Comparison of ENCODE assay signal across 16 mouse cellular contexts in genomic region chr16:46120020-46120419, GRCm38 (mm10). TPM values are rescaled to one million over a fixed set of nuclear protein-coding genes. Genes with fewer than 3 reads are reported as not detected.
A peak's percentile ranks its signal among the peaks of the same experiment; 100 is the strongest.
DNase-seq lines count a peak whose midpoint lies in the region; ATAC-seq and TF ChIP-seq lines count a peak whose summit lies in the region.
"Had no signal": no experiment of that assay in that cellular context is flagged by ENCODE, and none has a peak within 500 bp of the region (broad histone marks: within the 10 kb centered on the region; RNA-seq: fewer than 3 reads in every experiment).

TSS of gene Cd96 (minus strand) at chr16:46120251.

- peak; percentile 40; the same call in 1 of the 2 replicates for ATAC-seq in forebrain, postnatal 0 days
- ATAC-seq in forebrain, embryonic 13.5 days = no peak
- no peak for ATAC-seq in forebrain, embryonic 15.5 days (replicated peaks)

- H3K4me3 ChIP-seq in forebrain, postnatal 0 days (ENCODE audit: low read depth, low read length) = no peak within 1 kb of the TSS
- H3K4me3 ChIP-seq in forebrain, embryonic 13.5 days = no peak within 1 kb of the TSS
- H3K4me3 ChIP-seq in spleen, adult 2 months (ENCODE audit: extremely low read depth, insufficient read depth, insufficient read length) = peak within 1 kb of the TSS; percentile 32
- H3K4me3 ChIP-seq in forebrain, embryonic 15.5 days = no peak within 1 kb of the TSS
- H3K4me3 ChIP-seq: hindbrain, embryonic 10.5 days had no signal

- peak; percentile 20; the same call in 1 of the 2 replicates for TF ChIP-seq POLR2A in spleen, adult 2 months (IDR thresholded peaks at IDR 0.05; ENCODE audit: low read depth, low read length)

- H3K27ac ChIP-seq in forebrain, postnatal 0 days (ENCODE audit: low read depth, low read length) = peak within 1 kb of the TSS; percentile 41; the same call in 1 of the 2 replicates
- no peak within 1 kb of the TSS for H3K27ac ChIP-seq in forebrain, embryonic 13.5 days
- peak within 1 kb of the TSS; percentile 65 for H3K27ac ChIP-seq in spleen, adult 2 months (ENCODE audit: insufficient read depth, low read length)
- H3K27ac ChIP-seq in forebrain, embryonic 15.5 days (replicated peaks) = no peak within 1 kb of the TSS
- H3K27ac ChIP-seq: hindbrain, embryonic 10.5 days; stomach, postnatal 0 days had no signal

- no peaks in the 10 kb centered on the region for H3K27me3 ChIP-seq in forebrain, postnatal 0 days (ENCODE audit: insufficient read depth, low read length)
- no peaks in the 10 kb centered on the region for H3K27me3 ChIP-seq in forebrain, embryonic 13.5 days
- no peaks in the 10 kb centered on the region for H3K27me3 ChIP-seq in spleen, adult 2 months (ENCODE audit: control insufficient read depth, insufficient read depth, low read length)
- no peaks in the 10 kb centered on the region for H3K27me3 ChIP-seq in forebrain, embryonic 15.5 days

- no peak within 1 kb of the TSS for H3K9ac ChIP-seq in forebrain, postnatal 0 days
- no peak within 1 kb of the TSS for H3K9ac ChIP-seq in forebrain, embryonic 13.5 days
- H3K9ac ChIP-seq in forebrain, embryonic 15.5 days (replicated peaks) = no peak within 1 kb of the TSS

- H3K4me2 ChIP-seq in forebrain, postnatal 0 days (ENCODE audit: low read depth) = peak within 1 kb of the TSS; percentile 4; the same call in 1 of the 2 replicates
- H3K4me2 ChIP-seq in forebrain, embryonic 13.5 days = no peak within 1 kb of the TSS
- no peak within 1 kb of the TSS for H3K4me2 ChIP-seq in forebrain, embryonic 15.5 days (replicated peaks)

- WGBS in forebrain, postnatal 0 days = 56% methylated on average over 10 of the region's 10 CpGs
- 64% methylated on average over 10 of the region's 10 CpGs for WGBS in forebrain, embryonic 13.5 days
- 7% methylated on average over 10 of the region's 10 CpGs for WGBS in spleen, adult 2 months
- WGBS in forebrain, embryonic 15.5 days = 68% methylated on average over 10 of the region's 10 CpGs

- H3K9me3 ChIP-seq in forebrain, postnatal 0 days (ENCODE audit: low read length) = no peaks in the 10 kb centered on the region
- no peaks in the 10 kb centered on the region for H3K9me3 ChIP-seq in forebrain, embryonic 13.5 days (replicated peaks)
- H3K9me3 ChIP-seq in forebrain, embryonic 15.5 days = no peaks in the 10 kb centered on the region
- H3K9me3 ChIP-seq: hindbrain, embryonic 10.5 days had no signal

- no peaks in the 10 kb centered on the region for H3K36me3 ChIP-seq in forebrain, postnatal 0 days (ENCODE audit: insufficient read depth)
- H3K36me3 ChIP-seq in forebrain, embryonic 13.5 days (ENCODE audit: poor library complexity, severe bottlenecking) = no peaks in the 10 kb centered on the region
- H3K36me3 ChIP-seq in spleen, adult 2 months (ENCODE audit: control insufficient read depth, insufficient read depth, low read length) = no peaks in the 10 kb centered on the region
- no peaks in the 10 kb centered on the region for H3K36me3 ChIP-seq in forebrain, embryonic 15.5 days
- H3K36me3 ChIP-seq: hindbrain, embryonic 10.5 days had no signal

- TF ChIP-seq CTCF in forebrain, postnatal 0 days (IDR thresholded peaks at IDR 0.05; ENCODE audit: low read depth) = no peak
- no peak for TF ChIP-seq CTCF in spleen, adult 2 months (IDR thresholded peaks at IDR 0.05; ENCODE audit: extremely low read depth, insufficient read depth, insufficient read length, insufficient replicate concordance)

- H3K4me1 ChIP-seq in forebrain, postnatal 0 days (ENCODE audit: insufficient read depth) = no peaks in the 10 kb centered on the region
- H3K4me1 ChIP-seq in forebrain, embryonic 13.5 days = peaks cover 3% of the 10 kb centered on the region; the same call in 1 of the 2 replicates
- H3K4me1 ChIP-seq in spleen, adult 2 months (ENCODE audit: control insufficient read depth, insufficient read depth, insufficient read length) = 0 out of 2 replicates have a peak, but pooled peaks cover 4% of the 10 kb centered on the region
- no peaks in the 10 kb centered on the region; the same call in 1 of the 2 replicates for H3K4me1 ChIP-seq in forebrain, embryonic 15.5 days

- peak; percentile 46 for DNase-seq in forebrain, postnatal 0 days
- DNase-seq in CD4-positive helper T cell, adult 2 months (ENCODE audit: low read depth, low spot score) = peak; percentile 84
- DNase-seq in induced T-regulatory cell, adult 2 months (ENCODE audit: low read depth) = peak; percentile 87
- DNase-seq in spleen, adult 2 months (ENCODE audit: low read depth in 1 of 2, low spot score in 2 of 2) = peak; percentile 27
- DNase-seq in urinary bladder, adult 2 months (ENCODE audit: low spot score) = no peak
- no peak for DNase-seq in urinary bladder, adult 18-20 months (ENCODE audit: low spot score in 2 of 2)
- DNase-seq: embryo, embryonic 11 days; heart, adult 11 months; right cerebral cortex, adult 18-20 months had no signal

RNA-seq across cellular contexts. Expression of gene Cd96, which starts in this region (rescaled TPM):
- total RNA-seq in forebrain, postnatal 0 days (2014; rRNA removed) = 0.10 and 0.46 TPM in 2 replicates
- polyA plus RNA-seq in forebrain, postnatal 0 days (2015; fragmentation: Nextera tagmentation; extraction: Ambion mirVana) = 0.06 TPM in 1 of 2 replicates, not detected in the other
- polyA plus RNA-seq in forebrain, embryonic 13.5 days (2015; fragmentation: Nextera tagmentation; extraction: Ambion mirVana) = not detected in 2 replicates
- polyA plus RNA-seq in spleen, adult 2 months (2012; rRNA removed) = 3.6 and 4.7 TPM in 2 replicates
- 0.19 and 0.31 TPM in 2 replicates for polyA plus RNA-seq in urinary bladder, adult 2 months (2012; rRNA removed)
- polyA plus RNA-seq in forebrain, embryonic 15.5 days (2015; fragmentation: Nextera tagmentation; extraction: Ambion mirVana) = not detected in 2 replicates
- total RNA-seq: left cerebral cortex, adult 8-10 months had no signal
- polyA plus RNA-seq: forebrain, embryonic 11.5 days; hindbrain, embryonic 10.5 days; kidney, embryonic 16.5 days had no signal

Comparison
In these comparisons a context has a peak if more than half of its experiments do, and no peak if none do; other contexts are left out.
1. Peak in DNase-seq, ATAC-seq, H3K27ac ChIP-seq and H3K4me2 ChIP-seq in forebrain, postnatal 0 days; RNA of the gene not detected or under 1 TPM.
2. DNase-seq: peak in CD4-positive helper T cell, adult 2 months (single experiment), induced T-regulatory cell, adult 2 months (single experiment) and spleen, adult 2 months (2 of 2); none in urinary bladder, adult 2 months (single experiment) and urinary bladder, adult 18-20 months (0 of 2).